Mouse (Mus musculus) heart, adult 2 months (tissue): ENCODE results near the gene U2af1l4. TPM values are rescaled to one million over a fixed set of nuclear protein-coding genes. Genes with fewer than 3 reads are reported as not detected.

Experiments
- DNase-seq, 2 experiments: peaks; one replicate each; pipeline ENCODE4 v3.0.0; 2021
- H3K27ac ChIP-seq: fragments of 200-600 bp; 2 replicates; pipeline ENCODE4 v1.8.1; 2022
- H3K27me3 ChIP-seq: fragments of 200-500 bp; 2 replicates; pipeline ENCODE4 v1.6.1; 2012; ENCODE audit warnings: mild to moderate bottlenecking, low read length, inconsistent platforms, mixed read lengths; ENCODE audit not compliant: control insufficient read depth, insufficient read depth
- H3K36me3 ChIP-seq: fragments of 200-500 bp; 2 replicates; pipeline ENCODE4 v1.6.1; 2012; ENCODE audit warnings: low read length, inconsistent platforms; ENCODE audit not compliant: control insufficient read depth, insufficient read depth
- H3K4me1 ChIP-seq: fragments of 200-500 bp; 2 replicates; pipeline ENCODE4 v1.6.1; 2011; ENCODE audit warnings: low read length; ENCODE audit not compliant: control insufficient read depth, insufficient read depth
- H3K4me3 ChIP-seq: fragments of 200-600 bp; 2 replicates; pipeline ENCODE4 v1.8.1; 2022
- H3K79me2 ChIP-seq: fragments of 200-500 bp; replicated peaks from 2 replicates; pipeline ENCODE4 v1.6.1; 2012; ENCODE audit warnings: mild to moderate bottlenecking, inconsistent platforms, low read length, moderate library complexity, mixed read lengths; ENCODE audit not compliant: control insufficient read depth, insufficient read depth
- H3K9ac ChIP-seq: fragments of 200-500 bp; 2 replicates; pipeline ENCODE4 v1.6.1; 2012; ENCODE audit warnings: low read depth, mild to moderate bottlenecking, control low read depth, inconsistent platforms, low read length, mixed read lengths
- CTCF ChIP-seq: fragments of 200-600 bp; IDR thresholded peaks from 2 replicates; pipeline ENCODE4 v1.8.1; 2022; ENCODE audit warnings: antibody characterized with exemption, mild to moderate bottlenecking, moderate library complexity
- EP300 ChIP-seq: fragments of 200-500 bp; IDR thresholded peaks from 2 replicates; pipeline ENCODE4 v1.6.1; 2011; ENCODE audit warnings: low read depth, low read length, control low read depth; ENCODE audit not compliant: insufficient read depth
- POLR2A ChIP-seq: fragments of 200-500 bp; IDR thresholded peaks from 2 replicates; pipeline ENCODE4 v1.6.1; 2011; ENCODE audit warnings: mild to moderate bottlenecking, low read depth, low read length, control low read depth; ENCODE audit not compliant: insufficient read depth
- WGBS: fragments of 180-500 bp; shearing (Covaris S2); methylation state at CpG from one replicate; pipeline ENCODE4 v1.1.7; 2018; 5-methylcytosine and 5-hydroxymethylcytosine counted together
- intact Hi-C: fragments of 180-260 bp; cut with DNase I; formaldehyde crosslinking; loops from one replicate; pipeline ENCODE4 v1.15.1; 2025
- polyA plus RNA-seq: library from polyadenylated mRNA; depleted of rRNA; stranded (reverse); fragments of >200 nt; gene quantifications from 2 replicates; pipeline ENCODE4 v1.2.3, GENCODE M21; 2012
- total RNA-seq, 2 experiments: library from RNA; stranded (reverse); gene quantifications; 2 replicates each; pipeline ENCODE4 v1.2.3; 2021

U2af1l4 gene
- total and polyA plus RNA-seq, 3 experiments, result 56.0 to 67.9 (median 61.3) TPM

DNA sequence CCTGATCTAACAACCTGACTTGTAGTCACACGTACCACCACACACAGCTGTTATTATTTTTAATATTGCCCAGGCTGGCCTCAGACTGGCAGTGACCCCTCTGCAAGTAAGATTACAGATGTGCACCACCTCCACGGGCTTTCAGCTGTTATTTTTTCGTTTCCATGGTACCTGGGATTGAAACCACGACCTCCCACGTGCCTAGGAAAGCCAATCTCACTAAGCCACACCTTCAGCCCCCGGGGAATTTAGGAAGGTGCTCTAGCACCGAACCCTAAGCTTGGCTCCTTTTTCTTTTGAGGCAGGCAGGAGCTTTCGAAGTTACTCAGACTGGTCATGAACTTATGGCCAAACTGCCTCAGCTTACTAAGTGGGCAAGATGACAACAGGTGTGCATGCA is 41.3 kb downstream of the U2af1l4 start:
- Histone ChIP-seq H3K36me3 (no peaks in the 10 kb centered on the region), H3K9ac (no peak overlapping the region), H3K4me3 (no peak overlapping the region), H3K27me3 (no peaks in the 10 kb centered on the region), H3K27ac (no peak overlapping the region), H3K79me2 (no peaks in the 10 kb centered on the region), H3K4me1 (no peaks in the 10 kb centered on the region)
- 55% methylated on average over 8 of the region's 8 CpGs for WGBS
- DNase-seq, result no peak
- intact Hi-C loops, result no loop called here
- TF ChIP-seq CTCF, result no peak
- no peak for TF ChIP-seq EP300
- no peak for TF ChIP-seq POLR2A

DNA sequence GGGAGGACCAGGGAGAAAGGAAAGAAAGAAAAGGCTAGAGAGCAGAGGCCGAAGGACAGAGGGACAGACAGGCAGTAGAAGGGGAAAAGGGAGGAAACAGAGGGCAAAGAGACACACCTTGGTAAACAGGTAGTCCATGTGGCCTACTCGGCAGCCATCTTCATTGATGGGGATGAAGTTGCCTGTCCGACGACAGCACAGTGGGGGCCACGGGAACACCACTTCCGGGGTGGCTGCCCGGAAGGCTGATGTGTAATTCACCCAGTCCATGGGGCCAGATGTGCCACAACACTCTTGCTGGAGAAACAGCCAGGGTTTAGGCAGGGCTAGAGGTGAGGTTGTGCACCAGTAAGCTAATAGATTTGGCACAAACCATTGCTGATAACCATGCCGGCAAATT is 41.8 kb downstream of the U2af1l4 start:
- intact Hi-C loops, result no loop called here
- Histone ChIP-seq H3K9ac (no peak overlapping the region), H3K4me1 (no peaks in the 10 kb centered on the region), H3K36me3 (no peaks in the 10 kb centered on the region), H3K27me3 (no peaks in the 10 kb centered on the region), H3K4me3 (no peak overlapping the region), H3K79me2 (no peaks in the 10 kb centered on the region), H3K27ac (no peak overlapping the region)
- 78% methylated on average over 8 of the region's 8 CpGs for WGBS
- DNase-seq, result no peak
- TF ChIP-seq POLR2A (no peak), EP300 (no peak)

DNA sequence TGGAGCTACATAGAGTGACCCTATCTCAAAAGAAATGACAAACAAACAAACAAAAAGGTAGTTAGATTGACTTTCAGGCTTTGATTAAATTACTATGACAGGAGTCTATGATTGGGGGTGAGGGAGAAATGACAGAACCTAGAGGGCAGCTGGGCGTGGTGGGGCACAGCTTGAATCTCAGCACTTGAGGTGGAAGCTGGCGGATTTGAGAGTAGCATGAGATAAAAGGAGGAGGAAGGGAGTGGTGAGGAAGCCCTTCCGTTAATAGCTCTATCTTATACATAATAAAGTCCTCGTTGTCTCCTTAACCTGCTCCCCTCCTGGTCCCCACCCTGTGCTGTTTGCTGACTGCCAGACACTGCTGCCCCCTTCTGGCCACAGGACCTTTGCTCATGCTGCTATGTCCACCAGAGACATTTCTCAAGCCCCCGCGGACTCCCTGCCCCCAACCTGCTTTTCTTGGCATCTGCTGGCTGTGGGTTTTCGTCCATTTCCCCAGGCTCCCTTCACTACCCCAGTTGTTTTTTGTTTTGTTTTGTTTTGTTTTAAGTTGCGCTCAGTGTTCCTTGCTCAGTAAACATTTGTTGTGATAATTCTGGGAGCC is 44.7 kb downstream of the U2af1l4 start:
- WGBS, result 24% methylated on average over 8 of the region's 8 CpGs
- no peaks in the 10 kb centered on the region for H3K4me1 ChIP-seq
- H3K79me2 ChIP-seq, result no peaks in the 10 kb centered on the region
- H3K36me3 ChIP-seq, result no peaks in the 10 kb centered on the region
- no peak overlapping the region for H3K4me3 ChIP-seq
- intact Hi-C loops, result no loop called here
- no peaks in the 10 kb centered on the region for H3K27me3 ChIP-seq
- no peak overlapping the region for H3K27ac ChIP-seq
- peak; percentile 39 to 62 for DNase-seq
- TF ChIP-seq POLR2A, result no peak
- TF ChIP-seq CTCF, result peak; percentile 70
- TF ChIP-seq EP300, result no peak
- H3K9ac ChIP-seq, result no peak overlapping the region

DNA sequence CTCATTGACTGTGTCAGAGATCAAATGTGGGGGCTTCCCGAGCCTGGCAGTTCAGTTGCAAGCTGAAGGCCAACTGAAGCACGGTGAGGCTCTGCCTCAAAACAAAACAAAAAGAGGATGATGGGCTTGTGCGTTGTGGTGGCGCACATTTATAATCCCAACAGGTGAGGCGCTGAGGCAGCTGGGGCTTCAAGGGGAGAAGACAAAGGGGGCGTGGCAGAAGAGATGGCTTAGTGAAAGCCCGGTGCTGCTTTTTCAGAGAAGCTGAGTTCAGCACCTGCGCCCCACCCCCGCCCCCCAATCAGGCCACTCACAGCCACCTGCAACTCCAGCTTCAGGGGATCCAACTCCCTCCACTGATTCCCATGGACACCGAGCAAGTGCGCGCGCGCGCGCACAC is 45.4 kb downstream of the U2af1l4 start:
- no peak overlapping the region for H3K9ac ChIP-seq
- no peaks in the 10 kb centered on the region for H3K79me2 ChIP-seq
- no peaks in the 10 kb centered on the region for H3K36me3 ChIP-seq
- H3K27me3 ChIP-seq, result no peaks in the 10 kb centered on the region
- WGBS, result 61% methylated on average over 16 of the region's 16 CpGs
- intact Hi-C loops, result no loop called here
- TF ChIP-seq EP300 (no peak), CTCF (no peak), POLR2A (no peak)
- no peaks in the 10 kb centered on the region for H3K4me1 ChIP-seq
- H3K27ac ChIP-seq, result no peak overlapping the region
- DNase-seq, result no peak
- H3K4me3 ChIP-seq, result no peak overlapping the region

DNA sequence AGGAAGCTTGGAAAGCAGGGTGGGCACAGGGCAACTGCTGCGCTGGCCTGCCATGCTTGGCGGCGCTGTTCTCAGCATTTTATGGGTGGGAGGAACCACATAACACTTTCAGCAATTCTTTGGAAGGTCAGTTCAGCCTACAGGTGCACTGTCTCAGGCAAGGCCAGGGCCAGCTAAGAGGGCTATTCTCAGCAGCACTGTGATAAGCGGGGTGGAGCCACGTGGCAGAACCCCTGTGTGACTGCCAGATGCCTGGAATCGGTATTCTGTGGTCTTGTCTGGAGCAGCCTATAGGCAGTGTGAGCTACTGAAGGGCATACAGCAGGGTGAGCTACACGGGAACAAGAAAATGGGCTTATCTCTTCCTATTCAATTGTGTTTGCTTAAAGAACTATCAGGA is 46.9 kb downstream of the U2af1l4 start:
- no peak for TF ChIP-seq EP300
- TF ChIP-seq CTCF, result no peak
- no peak for TF ChIP-seq POLR2A
- no peaks in the 10 kb centered on the region for H3K79me2 ChIP-seq
- H3K27ac ChIP-seq, result peak overlapping the region; percentile 56
- H3K27me3 ChIP-seq, result no peaks in the 10 kb centered on the region
- no peaks in the 10 kb centered on the region for H3K36me3 ChIP-seq
- no peak overlapping the region for H3K4me3 ChIP-seq
- peak; percentile 49 to 71 for DNase-seq
- 42% methylated on average over 7 of the region's 7 CpGs for WGBS
- no peak overlapping the region for H3K9ac ChIP-seq
- no peaks in the 10 kb centered on the region for H3K4me1 ChIP-seq
- intact Hi-C loops, result no loop called here

DNA sequence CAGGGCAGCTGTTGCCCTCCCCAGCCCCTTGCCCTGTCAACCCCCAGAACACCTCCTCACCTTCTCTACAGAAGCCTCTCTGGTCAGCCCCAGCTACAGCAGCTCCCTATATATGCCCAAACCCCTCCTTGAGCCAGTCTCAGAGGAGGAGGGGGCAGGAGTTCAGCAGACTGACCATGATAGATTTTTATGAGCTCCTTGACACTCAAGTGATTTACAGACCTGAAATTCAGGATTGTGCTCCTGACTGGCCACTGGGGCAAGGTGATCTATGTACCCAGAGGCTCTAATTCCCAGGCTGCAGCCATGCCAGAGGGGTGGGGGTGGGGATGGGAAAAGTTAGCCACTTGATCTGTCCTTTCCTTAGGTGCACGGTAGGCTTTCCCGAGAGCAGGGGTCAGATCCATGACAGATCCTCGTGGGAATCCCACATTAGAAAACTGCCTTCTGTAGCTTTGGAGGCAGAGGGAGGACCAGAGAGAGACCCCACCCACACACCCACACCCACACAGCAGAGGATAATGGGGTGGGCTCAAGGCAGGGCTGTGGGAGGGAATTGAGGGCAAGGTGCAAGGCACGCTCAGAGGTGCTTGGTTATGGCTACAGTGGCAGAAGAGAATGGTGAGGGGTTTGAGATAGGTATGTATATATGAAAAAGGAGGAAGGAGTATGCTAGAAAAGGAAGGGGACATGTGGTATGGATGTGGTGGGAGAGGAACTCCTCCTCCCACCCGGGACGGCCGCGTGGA is 49.7 kb downstream of the U2af1l4 start, which contains the start of gene Upk1a:
TSS of gene Upk1a (minus strand) at position 194 of the 749 bp plus-strand sequence.
- Histone ChIP-seq H3K9ac (no peak within 1 kb of the TSS), H3K27ac (no peak within 1 kb of the TSS), H3K36me3 (no peaks in the 10 kb centered on the region), H3K27me3 (no peaks in the 10 kb centered on the region), H3K4me1 (no peaks in the 10 kb centered on the region), H3K79me2 (no peaks in the 10 kb centered on the region), H3K4me3 (no peak within 1 kb of the TSS)
- intact Hi-C loops, result loop anchor here (1.0 kb wide), 1 partner anchor 24 kb away; no protein-coding TSS in a partner anchor
- WGBS, result 77% methylated on average over 8 of the region's 8 CpGs
- TF ChIP-seq CTCF (no peak), EP300 (no peak), POLR2A (no peak)
- no peak for DNase-seq
